Mouse (Mus musculus): ENCODE results near the gene Tecr. TPM values are rescaled to one million over a fixed set of nuclear protein-coding genes. Genes with fewer than 3 reads are reported as not detected.

Tecr gene
- 365 and 380 TPM in 2 replicates for total RNA-seq (2023)

GRCm38 (mm10) chr8:83607661-83608397 lies at the start of gene Tecr, which contains the start of gene Dnajb1:
Tecr (minus strand) TSS chr8:83607971.
Dnajb1 (plus strand) TSS chr8:83608193.

GRCm38 (mm10) chr8:83652030-83652743 lies 44.4 kb upstream of the Tecr start, which contains the start of gene Gipc1:
Gipc1 (plus strand) TSS chr8:83652677.

GRCm38 (mm10) chr8:83566469-83567395 lies 41.0 kb downstream of the Tecr start, which contains the start of gene Ndufb7:
Ndufb7 (plus strand) TSS chr8:83566671.

GRCm38 (mm10) chr8:83535736-83536135 lies 72.0 kb downstream of the Tecr start, which contains the start of gene Olfr370:
Olfr370 (plus strand) TSS chr8:83535780.

Other genes starting within 250 kb of the Tecr start
- not detected in 2 replicates for gene Clgn, start 218.1 kb downstream of the Tecr start, total RNA-seq (2023)
- 6.7 and 9.5 TPM in 2 replicates for gene Scoc, start 149.6 kb downstream of the Tecr start, total RNA-seq (2023)
- not detected in 2 replicates for gene Olfr370, start 72.2 kb downstream of the Tecr start, total RNA-seq (2023)
- 123 and 125 TPM in 2 replicates for gene Ndufb7, start 41.3 kb downstream of the Tecr start, total RNA-seq (2023)
- 58.1 and 75.3 TPM in 2 replicates for gene Dnajb1, start 222 bp upstream of the Tecr start, total RNA-seq (2023)
- 20.3 and 27.2 TPM in 2 replicates for gene Gipc1, start 44.7 kb upstream of the Tecr start, total RNA-seq (2023)
- 0.19 and 0.25 TPM in 2 replicates for gene Ptger1, start 58.7 kb upstream of the Tecr start, total RNA-seq (2023)
- 260 and 307 TPM in 2 replicates for gene Pkn1, start 91.2 kb upstream of the Tecr start, total RNA-seq (2023)
- 36.3 and 48.8 TPM in 2 replicates for gene Ddx39, start 107.2 kb upstream of the Tecr start, total RNA-seq (2023)
- gene Adgre5, start 133.4 kb upstream of the Tecr start, total RNA-seq (2023): 1,138 and 1,301 TPM in 2 replicates

Data from neutrophil, adult 65 days (primary cell).